Mouse (Mus musculus) MN1 (cell line): Measurements from ENCODE around the gene Gpld1.

Experiments
- DNase-seq: peaks from one replicate; pipeline ENCODE4 v3.0.0-alpha.2; 2016; ENCODE audit warnings: low spot score

Gpld1 gene

DNA sequence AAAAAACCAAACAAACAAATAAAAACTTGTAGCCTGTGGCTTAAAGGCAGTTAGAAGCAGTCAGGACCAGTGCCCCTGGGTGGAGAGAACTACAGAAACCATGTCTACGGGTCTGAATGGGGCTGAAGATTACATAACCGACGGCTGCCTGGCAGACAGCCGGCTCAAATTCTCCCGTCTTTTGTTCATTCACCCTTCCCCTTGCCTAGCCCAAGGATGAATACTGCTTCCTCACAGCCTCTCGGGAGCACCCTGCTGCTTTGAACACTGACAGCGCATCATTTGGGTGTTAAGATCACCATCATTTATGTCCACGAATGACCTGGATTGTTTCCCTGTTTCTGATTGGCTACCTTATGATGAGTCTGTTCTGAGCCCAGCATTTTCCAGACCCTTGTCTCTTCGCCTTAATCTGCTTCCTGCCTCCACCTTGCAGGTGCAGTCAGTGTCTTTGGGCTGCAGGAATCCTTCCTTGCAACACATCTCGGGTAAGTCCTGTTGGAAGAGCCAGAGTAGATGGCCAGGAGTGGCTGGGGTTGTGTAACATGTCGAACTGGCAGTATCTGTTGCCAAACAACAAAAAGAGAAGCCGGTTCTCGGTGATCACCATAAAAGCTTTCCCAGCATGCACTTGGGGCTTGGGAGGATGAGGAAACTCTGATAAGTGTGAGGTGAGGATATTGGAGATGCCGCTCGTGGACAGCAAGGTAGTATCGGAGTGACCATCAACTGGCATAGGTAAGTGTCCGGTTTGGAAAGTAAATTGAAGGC, at the start of gene Gpld1:
Gene Gpld1 (plus strand): TSS at position 641 of the 771 bp plus-strand sequence.
- DNase-seq = no peak

DNA sequence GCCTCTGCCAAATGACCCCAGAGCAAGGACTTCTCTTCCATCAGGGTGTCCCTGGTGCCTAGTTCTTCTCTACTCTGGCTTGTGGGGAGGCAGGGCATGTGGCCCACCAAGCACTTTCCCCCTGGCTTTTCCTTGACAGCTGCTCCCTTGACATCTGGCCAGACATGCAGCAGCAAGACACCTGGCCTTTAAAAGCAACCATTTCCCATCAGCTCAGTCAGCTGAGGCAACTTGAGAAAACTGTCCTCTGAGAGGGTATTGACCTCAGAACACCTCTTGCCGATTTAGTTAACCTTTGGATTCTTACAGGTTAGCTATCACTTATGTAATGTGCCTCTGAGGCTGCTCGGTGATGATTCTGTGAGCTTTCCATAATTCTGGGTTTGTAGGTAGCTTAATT, 49.1 kb upstream of the Gpld1 start:
- DNase-seq = no peak

DNA sequence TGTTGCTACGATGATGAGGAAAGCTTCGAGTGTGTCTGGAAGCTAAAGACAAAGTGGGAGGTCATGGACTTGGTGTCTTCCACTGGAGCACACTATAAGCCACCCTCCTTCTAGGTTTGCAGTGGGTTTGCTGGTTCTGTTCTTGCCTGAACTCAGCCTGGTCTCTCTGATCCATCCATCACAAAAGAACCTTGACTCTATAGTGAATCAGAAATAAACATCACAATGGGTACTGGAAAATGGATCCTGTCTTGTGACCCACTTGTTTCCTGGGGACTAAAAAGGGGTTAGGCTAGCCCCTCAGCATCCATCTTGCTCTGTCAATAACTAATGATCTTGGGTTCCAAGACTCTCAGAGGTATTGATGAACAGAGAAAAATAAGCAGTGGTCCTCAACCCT, 41.0 kb upstream of the Gpld1 start:
- no peak for DNase-seq

DNA sequence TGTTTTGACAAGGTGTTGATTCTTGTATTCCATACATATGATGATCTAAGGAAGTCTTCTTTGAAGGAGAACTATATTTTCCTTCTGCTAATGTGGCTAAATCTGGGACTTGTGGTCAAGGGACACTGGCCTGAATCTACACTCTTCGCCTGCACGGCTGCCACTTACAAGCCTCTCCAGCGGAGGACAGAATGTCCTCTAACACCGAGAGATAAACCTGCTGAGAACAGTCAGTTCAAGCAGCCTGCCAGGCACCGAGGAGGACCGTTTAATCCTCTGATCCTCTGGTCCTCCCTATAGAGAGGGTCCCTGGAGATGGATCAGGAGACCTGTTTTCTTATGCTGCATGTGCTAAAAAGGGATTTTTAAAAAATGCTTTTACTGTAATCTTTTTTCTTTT, 39.5 kb upstream of the Gpld1 start:
- no peak for DNase-seq

DNA sequence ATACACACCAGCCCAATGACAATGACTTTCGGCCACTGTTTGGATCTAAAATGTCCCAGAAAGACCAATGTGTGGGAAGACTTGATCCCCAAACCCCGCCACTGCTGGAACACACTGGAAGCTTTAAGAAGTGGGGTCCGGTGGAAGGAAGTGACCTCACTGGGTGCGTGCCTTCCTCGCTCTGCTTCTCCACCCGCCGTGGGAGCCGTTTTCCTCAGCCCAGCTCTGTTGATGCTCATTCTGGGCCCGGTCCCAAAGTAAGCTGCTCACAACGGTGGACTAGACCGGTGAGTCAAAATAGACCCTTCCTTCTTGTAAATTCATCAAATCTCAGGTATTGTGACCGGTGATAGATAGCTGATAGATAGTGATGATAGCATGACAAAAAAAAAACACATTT, 37.5 kb upstream of the Gpld1 start:
- no peak for DNase-seq

DNA sequence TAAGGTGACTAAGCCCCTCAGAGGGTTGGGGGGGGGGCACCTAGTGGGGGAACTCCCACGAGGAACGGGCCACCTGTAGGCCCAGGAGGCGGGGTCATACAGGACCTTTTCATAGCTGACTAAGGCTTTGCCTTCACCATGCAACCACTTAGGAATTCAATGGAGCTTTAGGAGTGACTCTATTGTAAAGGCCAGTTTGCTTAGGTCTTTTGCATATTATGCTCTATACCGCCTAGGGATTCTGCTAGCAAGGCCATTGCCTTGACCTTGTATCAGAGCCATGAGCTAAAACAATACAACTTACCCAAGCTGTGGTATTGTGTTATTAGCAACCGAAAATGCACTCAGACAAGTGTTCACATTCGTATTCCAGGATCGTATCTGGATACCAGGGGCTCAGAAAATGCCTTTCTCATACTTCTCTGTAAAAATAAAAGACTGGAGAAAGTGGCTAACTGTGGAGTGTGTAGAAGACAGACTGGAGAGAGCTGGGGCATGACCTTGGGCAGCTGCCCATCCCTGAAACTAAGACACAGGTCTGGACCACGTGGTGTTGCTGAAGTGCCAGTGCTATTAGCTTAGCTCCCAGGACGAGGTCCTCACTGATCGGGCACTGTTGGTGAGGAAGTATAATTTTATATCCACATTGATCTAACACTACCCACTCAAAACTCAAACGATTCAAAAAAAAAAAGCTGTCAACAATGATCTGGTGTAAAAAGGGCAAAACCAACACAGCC, 36.0 kb upstream of the Gpld1 start:
- DNase-seq = no peak

DNA sequence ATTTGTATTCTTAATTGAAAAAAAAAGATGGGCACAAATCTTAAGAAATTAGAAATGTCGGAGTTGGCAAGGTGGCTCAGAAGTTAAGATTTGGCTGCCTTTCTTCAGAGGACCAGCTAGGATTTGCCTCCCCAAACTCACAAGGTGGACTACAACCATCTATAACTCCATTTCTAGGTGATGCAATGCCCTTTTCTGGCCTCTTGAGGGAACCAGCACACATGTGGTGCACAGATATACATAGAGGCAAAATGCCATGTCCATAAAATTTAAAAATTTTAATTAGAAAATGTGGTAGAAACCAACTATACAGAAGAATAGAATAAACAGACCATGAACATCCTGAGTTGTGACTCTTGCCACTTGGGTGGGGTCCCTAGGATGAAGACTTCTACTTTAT, 33.8 kb upstream of the Gpld1 start:
- DNase-seq = no peak

DNA sequence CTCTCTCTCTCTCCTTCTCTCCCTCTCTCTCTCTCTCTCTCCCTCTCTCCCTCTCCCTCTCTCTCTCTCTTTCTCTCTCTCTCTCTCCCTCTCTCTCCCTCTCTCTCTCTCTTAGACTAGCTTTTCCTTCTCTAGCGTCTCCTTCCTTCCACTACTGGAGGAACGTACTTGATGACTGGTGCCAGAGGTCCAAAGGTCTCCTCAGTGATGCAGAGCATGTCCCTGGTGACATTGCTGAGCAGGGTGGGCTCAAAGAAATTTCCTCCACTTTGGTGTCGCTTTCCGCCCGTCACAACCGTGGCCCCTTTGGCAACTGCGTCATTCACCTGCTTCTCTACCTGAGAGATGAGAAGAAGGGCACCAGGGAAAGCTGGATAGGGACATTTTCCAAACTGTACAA, 29.4 kb upstream of the Gpld1 start:
- DNase-seq = no peak

DNA sequence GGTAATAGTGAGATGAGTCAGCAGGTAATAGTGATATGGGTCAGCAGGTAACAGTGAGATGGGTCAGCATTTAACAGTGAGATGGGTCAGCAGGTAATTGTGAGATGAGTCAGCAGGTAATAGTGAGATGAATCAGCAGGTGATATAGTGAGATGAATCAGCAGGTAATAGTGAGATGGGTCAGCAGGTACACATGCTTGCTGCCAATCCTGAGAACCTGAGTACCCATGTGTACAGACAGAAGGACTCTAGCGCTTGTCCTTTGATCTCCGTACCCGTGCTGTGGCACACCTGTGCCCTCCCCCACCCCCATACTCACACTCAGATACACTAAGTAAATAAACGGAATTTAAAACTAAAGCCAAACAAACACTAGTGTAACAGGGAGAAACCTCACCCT, 28.0 kb upstream of the Gpld1 start:
- DNase-seq = no peak

DNA sequence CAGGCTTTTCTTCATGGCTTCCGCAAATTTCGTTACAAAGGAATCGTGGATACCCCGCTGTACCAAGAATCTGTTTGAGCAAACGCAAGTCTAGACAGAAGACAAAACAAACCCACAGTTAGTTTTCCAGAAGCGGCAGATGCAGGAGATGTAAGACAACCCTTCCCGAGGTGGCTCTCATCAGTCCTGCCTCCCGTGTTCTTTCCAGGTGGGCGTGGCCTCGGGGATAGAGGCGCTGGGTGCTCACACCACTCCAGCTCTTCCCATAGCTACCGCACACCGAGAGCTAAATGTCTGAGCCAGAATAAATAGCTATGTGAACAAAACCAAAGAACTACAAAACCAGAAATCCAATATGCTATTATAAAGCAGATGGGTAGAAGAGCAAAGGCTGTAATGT, 27.1 kb upstream of the Gpld1 start:
- DNase-seq = no peak

DNA sequence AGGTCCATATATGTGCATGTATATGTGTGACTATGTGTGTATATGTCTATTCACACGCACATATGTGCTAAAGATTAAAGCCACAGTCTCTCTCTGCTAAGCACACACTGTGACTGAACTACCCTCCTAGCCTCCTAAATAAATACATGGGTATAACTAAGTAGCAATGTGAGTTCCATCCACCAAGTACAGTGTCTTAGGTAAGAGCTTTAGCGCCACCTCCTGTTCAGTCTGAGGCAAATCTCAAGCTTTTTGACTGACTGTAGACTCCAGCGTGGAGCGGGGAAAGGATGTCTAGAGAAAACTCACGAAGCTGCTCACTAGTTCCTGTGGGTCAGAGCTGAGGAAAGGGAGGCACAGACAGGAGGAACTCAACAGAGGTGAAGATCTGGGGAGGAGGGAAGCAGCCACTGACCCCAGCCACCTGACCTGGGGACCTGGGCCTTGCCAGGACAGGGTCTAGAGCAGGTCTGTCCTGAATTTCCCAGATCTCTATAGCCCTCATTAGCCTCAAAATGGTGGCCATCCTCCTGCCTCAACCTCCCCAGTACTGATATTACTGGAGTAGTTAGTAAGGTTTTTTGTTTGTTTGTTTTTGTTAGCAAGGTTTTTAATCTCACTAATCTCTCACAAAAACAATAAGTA, 22.5 kb upstream of the Gpld1 start:
- DNase-seq = peak; percentile 58

DNA sequence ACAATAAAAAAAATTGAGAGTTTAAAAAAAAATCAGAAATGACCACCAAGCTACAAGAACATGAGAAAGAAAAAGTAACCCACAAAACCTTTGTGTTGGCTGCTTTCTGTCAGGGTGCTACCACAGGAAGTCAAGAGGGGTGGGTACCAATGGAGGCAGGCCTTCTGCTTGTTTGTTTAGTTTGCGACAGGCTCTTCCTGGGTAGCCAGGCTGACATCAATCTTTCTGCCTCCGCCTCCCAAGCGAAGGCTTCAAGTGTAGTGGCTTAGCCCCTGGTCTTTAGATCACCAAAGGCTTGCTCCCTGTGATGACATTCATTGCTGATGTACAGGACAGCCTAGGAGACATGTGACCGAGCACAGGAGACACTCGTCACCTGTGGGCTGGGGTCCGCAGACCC, 21.7 kb upstream of the Gpld1 start:
- no peak for DNase-seq

DNA sequence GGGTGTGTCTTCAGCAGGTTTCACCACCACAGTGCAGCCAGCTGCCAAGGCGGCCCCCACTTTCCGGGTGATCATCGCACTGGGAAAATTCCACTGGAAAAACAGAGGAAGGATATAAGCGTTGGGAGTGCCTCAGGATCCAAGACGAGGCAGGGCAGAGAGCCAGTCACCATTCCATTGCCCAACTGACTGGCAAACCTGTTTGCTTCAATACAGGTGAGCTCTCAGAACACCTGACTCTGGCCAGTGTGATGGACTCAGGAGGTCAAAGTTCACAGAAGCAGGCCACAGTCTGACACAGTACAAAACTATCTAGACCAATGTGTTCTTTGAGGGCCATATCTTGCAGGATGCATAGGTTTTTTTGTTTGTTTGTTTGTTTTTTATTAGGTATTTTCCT, 19.0 kb upstream of the Gpld1 start:
- DNase-seq = no peak

DNA sequence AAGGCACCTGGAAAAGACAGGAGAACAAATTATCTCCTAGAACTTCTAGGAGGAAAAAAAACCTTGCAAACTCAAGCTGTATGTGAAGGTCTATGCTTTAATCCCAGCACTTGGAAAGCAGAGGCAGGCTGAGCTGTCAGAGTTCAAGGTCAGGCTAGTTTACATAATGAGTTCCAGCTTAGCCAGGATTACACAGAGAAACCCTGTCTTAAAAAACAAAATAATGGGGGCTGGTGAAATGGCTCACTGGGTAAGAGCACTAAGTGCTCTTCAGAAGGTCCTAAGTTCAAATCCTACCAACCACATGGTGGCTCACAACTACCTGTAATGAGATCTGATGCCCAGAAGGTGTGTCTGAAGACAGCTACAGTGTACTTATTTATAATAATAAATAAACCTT, 12.4 kb upstream of the Gpld1 start:
- DNase-seq = no peak

DNA sequence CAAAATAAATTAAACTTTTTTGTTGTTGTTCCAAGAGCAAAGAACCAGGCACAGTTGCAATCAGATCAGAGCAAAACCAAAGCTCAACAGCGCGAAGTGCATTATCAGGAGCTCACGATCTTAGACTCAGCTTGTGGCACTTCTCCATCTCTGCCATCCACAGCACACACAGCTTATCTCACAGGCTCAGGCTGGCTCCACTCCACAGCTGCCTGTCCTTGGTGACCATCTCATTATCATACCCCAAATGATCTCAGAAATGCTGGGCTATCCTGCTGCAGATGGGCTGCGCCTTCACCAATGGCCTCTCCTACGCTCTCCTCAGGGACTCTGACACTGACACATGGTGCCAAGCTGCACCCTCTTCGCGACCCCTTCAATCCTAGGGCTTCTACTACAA, 9.8 kb upstream of the Gpld1 start:
- no peak for DNase-seq

DNA sequence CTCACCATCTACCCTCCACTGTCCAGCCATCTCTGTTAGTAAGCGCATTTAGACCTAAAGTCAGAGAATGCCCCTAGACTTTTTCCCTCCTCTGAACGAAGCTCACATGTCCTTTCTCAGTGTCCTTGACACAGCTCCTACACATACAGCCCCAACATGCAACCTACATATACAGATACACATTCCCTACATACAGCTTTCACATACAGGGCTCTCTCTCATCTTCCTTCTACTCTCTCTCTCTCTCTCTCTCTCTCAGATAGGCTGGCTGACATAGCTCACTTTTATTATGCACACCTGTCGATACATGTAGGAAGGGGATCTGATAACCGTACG, 6.2 kb upstream of the Gpld1 start:
- no peak for DNase-seq

DNA sequence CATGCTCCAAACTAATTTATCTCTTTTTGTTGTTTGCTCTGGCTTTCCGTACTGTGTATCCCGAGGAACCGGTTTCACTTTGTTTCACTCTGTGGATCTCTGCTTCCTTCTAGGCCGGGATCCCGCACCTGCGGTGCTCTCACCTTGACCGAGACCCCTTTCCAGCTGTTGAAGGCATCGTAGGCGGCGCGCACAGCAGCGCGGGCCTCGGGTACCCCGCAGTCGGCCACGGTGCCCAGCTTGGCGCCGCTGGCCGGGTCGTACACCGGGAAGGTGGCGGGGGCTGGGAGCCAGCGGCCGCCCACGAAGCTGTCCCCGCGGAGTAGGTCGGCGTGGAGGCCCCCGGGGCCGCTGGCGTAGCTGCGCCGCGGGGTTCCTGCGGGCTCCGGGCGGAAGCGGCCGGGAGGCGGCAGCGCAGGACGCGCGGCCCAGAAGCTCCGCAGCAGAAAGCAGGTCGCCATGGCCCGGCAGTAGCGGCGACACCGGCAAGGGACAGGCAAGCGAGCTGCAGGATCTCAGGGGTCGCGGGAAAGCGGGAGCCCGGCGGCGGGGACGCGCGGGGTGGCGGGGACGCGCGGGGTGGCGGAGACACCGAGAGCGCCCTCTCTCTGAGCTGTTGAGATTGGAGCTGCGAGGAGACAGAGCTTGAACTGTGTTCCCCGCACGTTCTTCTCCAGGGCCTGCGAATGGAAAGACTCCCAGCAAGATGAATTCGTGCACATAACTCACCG, 5.7 kb upstream of the Gpld1 start, which contains the start of gene Aldh5a1:
Gene Aldh5a1 (minus strand): TSS at position 554 of the 731 bp plus-strand sequence.
- DNase-seq = no peak

DNA sequence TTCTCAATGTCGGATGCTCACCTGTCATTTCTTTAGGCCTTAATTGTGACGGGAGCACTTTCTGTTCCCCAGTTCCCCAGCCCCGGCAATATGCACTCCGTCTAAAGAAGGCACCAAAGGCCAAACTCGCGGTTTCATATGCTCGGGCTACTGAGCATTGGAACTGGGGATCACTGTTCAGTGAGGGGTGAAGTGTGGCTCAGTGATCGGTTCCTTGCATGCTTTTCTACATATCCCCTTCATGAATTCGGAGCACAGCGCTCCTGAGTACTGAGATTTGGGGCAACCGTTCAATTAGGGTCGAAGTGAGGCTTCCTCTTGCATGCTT, 5.1 kb upstream of the Gpld1 start:
- no peak for DNase-seq

DNA sequence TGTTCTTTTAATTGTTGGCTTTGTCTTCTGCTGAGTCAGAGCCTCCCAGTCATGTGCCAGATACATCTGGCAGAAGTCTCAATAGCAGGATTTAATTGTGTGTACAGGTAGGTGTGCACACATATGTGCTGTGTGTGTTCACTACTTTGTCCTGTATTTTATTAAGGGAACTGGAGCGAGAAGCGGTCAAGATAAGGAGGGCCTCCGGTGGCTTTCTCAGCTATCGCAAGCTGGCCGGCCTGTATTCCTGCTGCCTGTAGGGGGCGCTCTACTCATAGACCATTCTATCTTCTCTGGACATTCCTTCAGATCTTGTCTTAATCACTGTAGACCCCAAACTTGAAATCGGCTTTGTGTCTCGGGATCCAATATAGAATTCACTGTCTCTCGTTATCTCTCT, 4.3 kb upstream of the Gpld1 start:
- DNase-seq = peak; percentile 14

DNA sequence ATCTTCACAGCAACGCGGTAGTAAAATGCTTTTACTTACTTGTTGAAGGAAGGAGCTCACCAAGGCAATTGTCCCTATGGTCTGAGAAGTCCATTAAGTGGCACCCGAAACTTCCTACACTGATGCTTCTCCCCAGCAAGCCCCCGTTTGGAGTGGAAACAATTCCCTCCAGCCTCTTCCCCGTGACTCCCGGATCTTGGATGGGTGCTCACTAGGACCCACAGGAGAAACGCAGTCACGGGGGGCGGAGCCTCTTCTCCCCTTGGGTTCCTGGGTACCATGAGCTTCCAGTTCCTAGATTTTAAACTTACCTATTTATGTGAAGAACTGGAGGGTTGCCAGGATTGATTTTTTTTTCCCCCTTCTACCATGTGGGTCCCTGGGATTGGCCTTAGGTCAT, 3.5 kb upstream of the Gpld1 start:
- no peak for DNase-seq

DNA sequence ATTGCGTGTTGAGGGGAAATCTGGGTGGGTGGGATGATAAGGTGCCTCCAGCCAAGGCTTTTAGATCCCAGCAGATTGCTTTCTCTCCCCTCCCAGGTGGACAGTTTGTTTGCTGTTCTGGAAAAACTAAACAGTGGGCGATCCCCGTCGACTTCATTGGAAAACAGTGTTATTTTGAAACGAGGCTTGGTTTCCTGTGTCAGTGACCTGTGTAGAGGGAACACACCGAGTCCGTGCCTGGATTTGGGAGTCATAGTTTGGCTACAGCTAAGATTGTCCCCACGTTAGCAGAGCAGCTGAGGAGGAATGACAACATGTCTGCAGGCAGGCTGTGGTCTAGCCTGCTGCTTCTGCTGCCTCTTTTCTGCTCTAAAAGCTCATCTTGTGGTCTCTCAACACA, 351 bp downstream of the Gpld1 start:
- no peak for DNase-seq

DNA sequence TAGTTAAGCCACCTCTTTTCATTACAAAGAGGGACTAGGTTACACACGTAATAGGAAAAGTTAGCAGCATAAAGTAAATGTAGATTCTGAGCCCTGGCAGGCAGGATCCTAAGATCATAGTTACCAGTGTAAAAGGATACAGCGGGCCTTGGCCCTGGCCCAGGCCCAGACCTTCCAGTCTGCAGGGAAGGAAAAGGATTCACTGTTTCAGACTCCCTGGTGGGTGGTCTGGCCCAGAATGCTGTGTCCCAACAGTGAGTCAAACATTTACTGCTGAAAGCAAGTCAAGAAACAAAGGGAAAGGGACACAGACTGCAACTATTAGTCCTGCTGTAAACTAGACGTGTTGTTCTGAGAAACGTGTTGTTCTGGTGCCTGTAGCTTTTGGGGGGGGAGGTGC, 2.6 kb downstream of the Gpld1 start:
- no peak for DNase-seq

DNA sequence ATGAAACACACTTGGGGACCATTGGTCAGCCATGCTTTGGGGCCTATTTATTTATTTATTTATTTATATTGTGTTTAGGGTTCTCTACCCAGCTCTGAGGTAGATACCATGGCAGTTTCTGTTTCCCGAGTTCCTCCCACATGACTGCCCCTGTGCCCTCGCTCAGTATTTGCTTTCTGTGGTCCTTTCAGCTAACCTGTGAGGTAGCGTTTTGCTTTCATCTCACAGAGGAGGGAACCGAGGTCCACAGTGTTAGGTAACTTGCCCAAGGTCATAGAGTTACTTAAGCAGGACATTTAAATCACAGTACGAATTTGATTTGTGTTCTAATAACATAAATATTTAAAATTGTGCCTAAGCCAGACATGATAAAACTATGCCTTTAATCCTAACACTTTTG, 4.2 kb downstream of the Gpld1 start:
- DNase-seq = no peak
